Mouse (Mus musculus) brown adipose tissue, adult 24 weeks (tissue): ENCODE data around the gene Upk1b. TPM values are rescaled to one million over a fixed set of nuclear protein-coding genes. Genes with fewer than 3 reads are reported as not detected.
"Not testable (repeated sequence)": the region's sequence is repeated elsewhere in the genome, so short reads cannot be mapped to it uniquely, and the experiment has no call there.

ENCODE experiments used
- H3K27ac ChIP-seq: fragments of 200-500 bp; replicated peaks from 2 replicates; pipeline ENCODE4 v1.5.1; 2012; ENCODE audit warnings: low read depth, mild to moderate bottlenecking, low read length
- H3K4me1 ChIP-seq: fragments of 200-500 bp; 2 replicates; pipeline ENCODE4 v1.6.1; 2012; ENCODE audit warnings: low read length, mixed read lengths; ENCODE audit not compliant: control insufficient read depth, insufficient read depth, insufficient read length
- H3K4me3 ChIP-seq: fragments of 200-500 bp; 2 replicates; pipeline ENCODE4 v1.5.1; 2012; ENCODE audit warnings: low read depth, mild to moderate bottlenecking, low read length, moderate library complexity; ENCODE audit not compliant: insufficient read depth
- polyA plus RNA-seq: library from polyadenylated mRNA; stranded (reverse); fragments of >200 nt; gene quantifications from 2 replicates; pipeline ENCODE4 v1.2.4, GENCODE M21; 2012; ENCODE audit not compliant: missing spikeins, insufficient read depth, insufficient read length

The Upk1b gene
- polyA plus RNA-seq = not detected in 2 replicates

- H3K4me1 ChIP-seq = no peaks in the 10 kb centered on the region
- H3K27ac ChIP-seq = no peak within 1 kb of the TSS
- H3K4me3 ChIP-seq = no peak within 1 kb of the TSS
Measured at GRCm38 (mm10) chr16:38800091-38800490, at the start of gene Upk1b. Gene Upk1b, minus strand, starts transcription at chr16:38800328.

- Histone ChIP-seq H3K27ac (no peak within 1 kb of the TSS), H3K4me3 (no peak within 1 kb of the TSS), H3K4me1 (no peaks in the 10 kb centered on the region)
Measured at GRCm38 (mm10) chr16:38828649-38829048, 28.5 kb upstream of the Upk1b start, which contains the start of gene 4930435E12Rik. Gene 4930435E12Rik, minus strand, starts transcription at chr16:38828749.

GRCm38 (mm10) chr16:38812521-38812920 is 12.4 kb upstream of the Upk1b start:
- Histone ChIP-seq H3K4me3 (no peak overlapping the region), H3K27ac (no peak overlapping the region), H3K4me1 (no peaks in the 10 kb centered on the region)

GRCm38 (mm10) chr16:38810196-38810595 is 10.1 kb upstream of the Upk1b start:
- Histone ChIP-seq H3K27ac (no peak overlapping the region), H3K4me3 (no peak overlapping the region), H3K4me1 (no peaks in the 10 kb centered on the region)

GRCm38 (mm10) chr16:38807796-38808195 is 7.7 kb upstream of the Upk1b start:
- not testable (repeated sequence) for H3K4me1 ChIP-seq, H3K27ac ChIP-seq, H3K4me3 ChIP-seq

- Histone ChIP-seq H3K4me3 (no peak overlapping the region), H3K27ac (no peak overlapping the region), H3K4me1 (no peaks in the 10 kb centered on the region)
Measured at GRCm38 (mm10) chr16:38798957-38799450, 1.1 kb downstream of the Upk1b start.

GRCm38 (mm10) chr16:38793120-38793519 is 7.0 kb downstream of the Upk1b start:
- H3K4me3 ChIP-seq = no peak overlapping the region
- no peak overlapping the region for H3K27ac ChIP-seq
- H3K4me1 ChIP-seq = no peaks in the 10 kb centered on the region

GRCm38 (mm10) chr16:38789966-38790365 is 10.2 kb downstream of the Upk1b start:
- Histone ChIP-seq H3K4me1 (no peaks in the 10 kb centered on the region), H3K27ac (no peak overlapping the region), H3K4me3 (no peak overlapping the region)

GRCm38 (mm10) chr16:38789016-38789415 is 11.1 kb downstream of the Upk1b start:
- H3K27ac ChIP-seq = no peak overlapping the region
- no peaks in the 10 kb centered on the region for H3K4me1 ChIP-seq
- no peak overlapping the region for H3K4me3 ChIP-seq

- no peak overlapping the region for H3K27ac ChIP-seq
- H3K4me3 ChIP-seq = no peak overlapping the region
- H3K4me1 ChIP-seq = no peaks in the 10 kb centered on the region; the same call in 1 of the 2 replicates
Measured at GRCm38 (mm10) chr16:38785301-38785700, 14.8 kb downstream of the Upk1b start.

- Histone ChIP-seq H3K4me1 (no peaks in the 10 kb centered on the region; the same call in 1 of the 2 replicates), H3K4me3 (no peak overlapping the region), H3K27ac (no peak overlapping the region)
Measured at GRCm38 (mm10) chr16:38782524-38783067, 17.5 kb downstream of the Upk1b start.

- H3K27ac ChIP-seq = no peak overlapping the region
Measured at GRCm38 (mm10) chr16:38781946-38782345, 18.2 kb downstream of the Upk1b start.

GRCm38 (mm10) chr16:38780960-38781572 is 19.1 kb downstream of the Upk1b start:
- no peak overlapping the region for H3K4me3 ChIP-seq
- H3K27ac ChIP-seq = no peak overlapping the region
- H3K4me1 ChIP-seq = no peaks in the 10 kb centered on the region; the same call in 1 of the 2 replicates

More at GRCm38 (mm10) chr16:38781946-38782345, 18.2 kb downstream of the Upk1b start:
- Histone ChIP-seq H3K4me1 (no peaks in the 10 kb centered on the region; the same call in 1 of the 2 replicates), H3K4me3 (no peak overlapping the region)

GRCm38 (mm10) chr16:38776342-38776741 is 23.8 kb downstream of the Upk1b start:
- no peaks in the 10 kb centered on the region for H3K4me1 ChIP-seq
- no peak overlapping the region for H3K27ac ChIP-seq
- H3K4me3 ChIP-seq = no peak overlapping the region

- no peak overlapping the region for H3K4me3 ChIP-seq
- no peaks in the 10 kb centered on the region for H3K4me1 ChIP-seq
- H3K27ac ChIP-seq = no peak overlapping the region
Measured at GRCm38 (mm10) chr16:38774964-38775746, 25.0 kb downstream of the Upk1b start.
